Mouse (Mus musculus) layer of hippocampus, postnatal 36 days (tissue): ENCODE measurements around the gene Kctd20. TPM values are rescaled to one million over a fixed set of nuclear protein-coding genes. Genes with fewer than 3 reads are reported as not detected.

Source experiments
- DNase-seq, 2 experiments: peaks; one replicate each; pipeline ENCODE4 v3.0.0; 2022
- total RNA-seq, 2 experiments: library from RNA; stranded (reverse); gene quantifications; 2 replicates each; pipeline ENCODE4 v1.2.3; 2021

The Kctd20 gene
- total RNA-seq, 2 experiments from 2014 or later = 64.5 to 74.5 TPM

GRCm38 (mm10) chr17:28932274-28932673, 19.5 kb upstream of the Kctd20 start:
- DNase-seq = no peak

GRCm38 (mm10) chr17:28934120-28934916, 17.4 kb upstream of the Kctd20 start:
- no peak for DNase-seq

GRCm38 (mm10) chr17:28936133-28936532, 15.6 kb upstream of the Kctd20 start:
- DNase-seq = no peak

GRCm38 (mm10) chr17:28936622-28937345, 15.0 kb upstream of the Kctd20 start:
- DNase-seq = no peak

GRCm38 (mm10) chr17:28940776-28941555, 10.8 kb upstream of the Kctd20 start:
- DNase-seq = no peak

- DNase-seq = no peak
Observed at GRCm38 (mm10) chr17:28942101-28942500, 9.6 kb upstream of the Kctd20 start.

GRCm38 (mm10) chr17:28943740-28944139, 8.0 kb upstream of the Kctd20 start, which contains the start of gene Pxt1:
Gene Pxt1, minus strand, starts transcription at chr17:28943840.
- no peak for DNase-seq

GRCm38 (mm10) chr17:28944481-28944880, 7.3 kb upstream of the Kctd20 start:
- DNase-seq = no peak

- no peak for DNase-seq
Observed at GRCm38 (mm10) chr17:28947011-28947939, 4.5 kb upstream of the Kctd20 start.

- DNase-seq = no peak
Observed at GRCm38 (mm10) chr17:28948661-28949060, 3.1 kb upstream of the Kctd20 start.

- DNase-seq = no peak
Observed at GRCm38 (mm10) chr17:28950751-28951150, 999 bp upstream of the Kctd20 start.

GRCm38 (mm10) chr17:28953251-28953650, 1.5 kb downstream of the Kctd20 start:
- DNase-seq = no peak

GRCm38 (mm10) chr17:28954416-28954815, 2.7 kb downstream of the Kctd20 start:
- no peak for DNase-seq

- no peak for DNase-seq
Observed at GRCm38 (mm10) chr17:28960597-28960996, 8.8 kb downstream of the Kctd20 start.

- no peak for DNase-seq
Observed at GRCm38 (mm10) chr17:28961596-28961995, 9.8 kb downstream of the Kctd20 start.

- DNase-seq = no peak
Observed at GRCm38 (mm10) chr17:28967021-28967610, 15.4 kb downstream of the Kctd20 start.

- DNase-seq = no peak
Observed at GRCm38 (mm10) chr17:28970122-28970521, 18.4 kb downstream of the Kctd20 start.

- DNase-seq = no peak
Observed at GRCm38 (mm10) chr17:28979091-28979490, 27.3 kb downstream of the Kctd20 start.

GRCm38 (mm10) chr17:28981081-28981480, 29.3 kb downstream of the Kctd20 start:
- no peak for DNase-seq

- no peak for DNase-seq
Observed at GRCm38 (mm10) chr17:28982591-28982990, 30.8 kb downstream of the Kctd20 start.

- DNase-seq = no peak
Observed at GRCm38 (mm10) chr17:28984724-28985420, 33.1 kb downstream of the Kctd20 start.
